Mouse (Mus musculus) CH12.LX (cell line): Measurements from ENCODE around the gene Nid1. TPM values are rescaled to one million over a fixed set of nuclear protein-coding genes. Genes with fewer than 3 reads are reported as not detected.

Experiments
- DNase-seq: peaks from one replicate; pipeline ENCODE4 v3.0.0-alpha.2; 2013; ENCODE audit errors: extremely low read depth
- H3K27ac ChIP-seq: 2 replicates; pipeline ENCODE4 v1.5.1; 2012; ENCODE audit warnings: low read depth, mild to moderate bottlenecking, control low read depth, moderate library complexity; ENCODE audit not compliant: insufficient read depth
- H3K27me3 ChIP-seq: replicated peaks from 2 replicates; pipeline ENCODE3; 2012; ENCODE audit warnings: inconsistent platforms
- H3K36me3 ChIP-seq, 2 experiments: replicated peaks in 1 of 2; 2 replicates each; pipeline versions ENCODE3 to v1.6.1; 2012; ENCODE audit warnings: inconsistent platforms in 1 of 2, low read length in 1 of 2, mild to moderate bottlenecking in 1 of 2, mixed read lengths in 1 of 2, moderate library complexity in 1 of 2; ENCODE audit not compliant: control insufficient read depth in 1 of 2, insufficient read depth in 1 of 2
- H3K4me1 ChIP-seq, 2 experiments: 2 replicates each; pipeline ENCODE4 v1.6.1; 2012; ENCODE audit warnings: inconsistent platforms in 1 of 2, moderate library complexity in 1 of 2; ENCODE audit not compliant: insufficient read depth in 2 of 2, control insufficient read depth in 1 of 2
- H3K4me2 ChIP-seq: 2 replicates; pipeline ENCODE4 v1.6.1; 2012; ENCODE audit warnings: low read depth, mild to moderate bottlenecking, control low read depth; ENCODE audit not compliant: poor library complexity, insufficient read depth, severe bottlenecking
- H3K4me3 ChIP-seq, 3 experiments: fragments of 150-350 bp in 1 of 3; sonication (generic) in 1 of 3; replicated peaks in 1 of 3; 2 replicates each; pipeline versions ENCODE3 to v1.5.1; 2011 to 2012; ENCODE audit warnings: low read depth in 2 of 3, low read length in 2 of 3, mild to moderate bottlenecking in 2 of 3, moderate library complexity in 2 of 3, control low read depth in 1 of 3, improper control_type of control experiment in 1 of 3, inconsistent platforms in 1 of 3, mixed read lengths in 1 of 3; ENCODE audit not compliant: poor library complexity in 1 of 3
- H3K79me2 ChIP-seq: replicated peaks from 2 replicates; pipeline ENCODE4 v1.6.1; 2012; ENCODE audit warnings: mild to moderate bottlenecking, moderate library complexity; ENCODE audit not compliant: control insufficient read depth, poor library complexity, insufficient read depth, severe bottlenecking; ENCODE audit errors: extremely low read depth
- H3K9ac ChIP-seq: 2 replicates; pipeline ENCODE4 v1.6.1; 2012; ENCODE audit warnings: low read depth, mild to moderate bottlenecking, control low read depth, moderate library complexity; ENCODE audit not compliant: insufficient read depth
- H3K9me3 ChIP-seq: replicated peaks from 2 replicates; pipeline ENCODE3; 2012; ENCODE audit warnings: low read length, inconsistent platforms, mixed read lengths
- BHLHE40 ChIP-seq: IDR thresholded peaks from 2 replicates; pipeline ENCODE4 v1.6.1; 2011; ENCODE audit warnings: mild to moderate bottlenecking, low read depth, low read length, improper control_type of control experiment
- CHD2 ChIP-seq: IDR thresholded peaks from 2 replicates; pipeline ENCODE4 v1.6.1; 2011; ENCODE audit warnings: low read length, improper control_type of control experiment
- ELF1 ChIP-seq: IDR thresholded peaks from 2 replicates; pipeline ENCODE4 v1.6.1; 2014; ENCODE audit warnings: low read depth, mild to moderate bottlenecking, inconsistent platforms, low read length, improper control_type of control experiment
- ETS1 ChIP-seq: conservative IDR thresholded peaks from 2 replicates; pipeline ENCODE4 v1.6.1; 2012; ENCODE audit warnings: low read depth, mild to moderate bottlenecking, inconsistent platforms, low read length, improper control_type of control experiment, moderate library complexity
- GABPA ChIP-seq: IDR thresholded peaks from 2 replicates; pipeline ENCODE4 v1.6.1; 2012; ENCODE audit warnings: low read depth, low read length, improper control_type of control experiment, inconsistent platforms; ENCODE audit not compliant: insufficient replicate concordance
- JUND ChIP-seq: conservative IDR thresholded peaks from 2 replicates; pipeline ENCODE4 v1.6.1; 2011; ENCODE audit warnings: low read depth, low read length, improper control_type of control experiment
- MAFK ChIP-seq: IDR thresholded peaks from 2 replicates; pipeline ENCODE4 v1.6.1; 2011; ENCODE audit warnings: low read length, improper control_type of control experiment; ENCODE audit not compliant: insufficient replicate concordance
- MYC ChIP-seq: IDR thresholded peaks from 2 replicates; pipeline ENCODE4 v1.6.1; 2011; ENCODE audit warnings: low read depth, mild to moderate bottlenecking, improper control_type of control experiment, low read length
- POLR2AphosphoS2 ChIP-seq: IDR thresholded peaks from 2 replicates; pipeline ENCODE4 v1.6.1; 2011; ENCODE audit warnings: low read depth, low read length, improper control_type of control experiment
- RAD21 ChIP-seq: IDR thresholded peaks from 2 replicates; pipeline ENCODE4 v1.6.1; 2011; ENCODE audit warnings: low read depth, mild to moderate bottlenecking, low read length, improper control_type of control experiment, moderate library complexity
- SIN3A ChIP-seq: IDR thresholded peaks from 2 replicates; pipeline ENCODE4 v1.6.1; 2012; ENCODE audit warnings: low read length, improper control_type of control experiment, inconsistent platforms
- USF1 ChIP-seq: IDR thresholded peaks from 2 replicates; pipeline ENCODE4 v1.6.1; 2014; ENCODE audit warnings: low read depth, mild to moderate bottlenecking, inconsistent platforms, low read length, improper control_type of control experiment
- USF2 ChIP-seq: conservative IDR thresholded peaks from 2 replicates; pipeline ENCODE4 v1.6.1; 2011; ENCODE audit warnings: low read depth, low read length, improper control_type of control experiment
- ZC3H11A ChIP-seq: IDR thresholded peaks from 2 replicates; pipeline ENCODE4 v1.6.1; 2012; ENCODE audit warnings: low read depth, mild to moderate bottlenecking, inconsistent platforms, low read length, improper control_type of control experiment
- ZMIZ1 ChIP-seq: IDR thresholded peaks from 2 replicates; pipeline ENCODE4 v1.6.1; 2012; ENCODE audit warnings: low read depth, mild to moderate bottlenecking, inconsistent platforms, low read length, improper control_type of control experiment
- dilution Hi-C: fragments of 300-500 bp; cut with MboI; formaldehyde crosslinking; loops from 2 replicates; pipeline ENCODE4 v1.14.3; 2020; ENCODE audit warnings: low sequenced_read_pairs; ENCODE audit not compliant: extremely low pct_unique_long_range_greater_than_20kb, extremely low pct_ligation_motif_present
- in situ Hi-C: fragments of 300-500 bp; cut with MboI; formaldehyde crosslinking; loops from 3 replicates; pipeline ENCODE4 v1.14.3; 2019; ENCODE audit warnings: low sequenced_read_pairs, low pct_ligation_motif_present, low pct_unique_long_range_greater_than_20kb, mixed read lengths
- polyA plus RNA-seq: library from polyadenylated mRNA; unstranded; fragments of >175 nt; gene quantifications from 2 replicates; pipeline ENCODE4 v1.2.1, GENCODE M21; 2012; ENCODE audit warnings: low read depth; ENCODE audit not compliant: insufficient read length
- total RNA-seq, 2 experiments: library from RNA; depleted of rRNA; stranded (reverse); fragments of 300-350 nt in 1 of 2; fragments of >200 nt in 1 of 2; gene quantifications; 2 replicates each; pipeline ENCODE4 v1.2.3; 2012 to 2014

Nid1 gene
- total and polyA plus RNA-seq, 3 experiments = 0.30 to 0.94 (median 0.38) TPM

DNA sequence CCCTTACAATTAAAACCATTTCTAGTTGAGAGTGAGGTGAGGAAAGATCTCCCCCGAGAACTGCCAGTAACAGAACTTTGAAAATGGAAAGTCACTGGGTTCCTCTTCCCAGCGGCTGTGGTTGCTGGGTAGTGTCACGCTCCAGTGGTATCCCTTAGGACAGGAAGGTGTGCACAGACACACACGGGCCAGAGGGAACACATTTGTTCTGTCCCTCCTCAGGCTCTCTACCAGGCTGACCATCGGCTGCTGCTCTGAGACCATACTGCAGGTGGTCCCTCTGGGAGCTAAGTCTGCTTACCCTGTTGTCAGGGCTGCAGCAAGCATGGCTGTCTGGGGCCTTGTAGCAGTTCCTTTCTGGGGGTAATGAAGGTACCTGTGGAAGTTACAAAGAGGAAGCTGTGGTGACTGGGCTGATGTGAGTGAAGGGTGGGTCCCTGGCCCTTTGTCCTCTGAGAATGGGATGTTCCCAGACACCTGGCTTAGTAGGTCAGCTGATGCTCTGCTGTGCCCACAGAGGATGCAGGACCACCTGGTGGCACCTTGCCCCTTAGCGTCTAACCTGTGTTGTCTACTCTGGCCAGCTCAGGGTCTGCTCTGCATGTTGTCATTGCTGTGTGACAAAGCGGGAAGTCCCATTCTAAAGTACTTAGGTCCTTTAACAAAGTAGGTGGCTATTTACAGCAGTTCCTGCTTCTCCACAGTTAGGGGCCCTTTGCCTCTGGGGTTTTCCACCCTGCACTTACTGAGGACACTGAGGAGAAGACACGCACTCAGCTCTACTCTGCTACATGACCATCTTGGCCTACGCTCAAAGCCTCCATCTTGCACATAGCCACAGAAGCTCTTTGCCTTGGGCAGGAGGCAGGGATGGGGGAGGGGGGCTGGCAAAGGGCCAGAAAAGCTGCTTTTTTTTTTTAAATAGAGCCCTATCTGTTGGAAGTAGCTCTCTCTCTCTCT lies 86.6 kb downstream of the Nid1 start (continued):
- TF ChIP-seq MYC (no peak), ZC3H11A (no peak; the same call in 1 of the 2 replicates)

DNA sequence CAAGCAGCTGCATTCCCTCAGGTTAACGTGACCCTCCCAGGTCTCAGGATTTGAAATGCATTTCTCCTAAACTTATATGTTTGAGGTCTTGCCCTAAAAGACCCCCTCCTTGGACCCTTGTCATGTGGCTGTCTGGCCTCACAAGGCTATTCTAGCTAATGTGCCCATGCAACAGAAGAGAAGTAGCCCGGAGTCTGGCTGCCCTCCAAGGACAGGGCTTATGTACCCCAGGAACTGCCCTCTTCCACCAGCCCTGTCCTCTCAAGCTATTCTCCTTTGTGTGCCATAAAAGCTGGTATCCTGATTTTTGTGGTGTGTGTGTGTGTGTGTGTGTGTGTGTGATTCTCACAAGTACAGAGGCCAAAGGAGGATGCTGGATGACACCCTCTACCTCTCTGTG lies 87.9 kb downstream of the Nid1 start:
- no peak overlapping the region for H3K4me2 ChIP-seq
- TF ChIP-seq USF1 (no peak), GABPA (no peak)
- peak overlapping the region; percentile 98 for H3K27ac ChIP-seq
- H3K4me3 ChIP-seq = no peak overlapping the region
- no peak for DNase-seq
- H3K4me1 ChIP-seq = peaks cover 39 to 73% of the 10 kb centered on the region in 2 experiments
- no peaks in the 10 kb centered on the region for H3K36me3 ChIP-seq
- peak overlapping the region; percentile 30 for H3K9ac ChIP-seq
- no peaks in the 10 kb centered on the region for H3K79me2 ChIP-seq
- in situ Hi-C loops (no loop called here), dilution Hi-C loops (no loop called here)
- peaks cover 3% of the 10 kb centered on the region for H3K9me3 ChIP-seq
- no peaks in the 10 kb centered on the region for H3K27me3 ChIP-seq

DNA sequence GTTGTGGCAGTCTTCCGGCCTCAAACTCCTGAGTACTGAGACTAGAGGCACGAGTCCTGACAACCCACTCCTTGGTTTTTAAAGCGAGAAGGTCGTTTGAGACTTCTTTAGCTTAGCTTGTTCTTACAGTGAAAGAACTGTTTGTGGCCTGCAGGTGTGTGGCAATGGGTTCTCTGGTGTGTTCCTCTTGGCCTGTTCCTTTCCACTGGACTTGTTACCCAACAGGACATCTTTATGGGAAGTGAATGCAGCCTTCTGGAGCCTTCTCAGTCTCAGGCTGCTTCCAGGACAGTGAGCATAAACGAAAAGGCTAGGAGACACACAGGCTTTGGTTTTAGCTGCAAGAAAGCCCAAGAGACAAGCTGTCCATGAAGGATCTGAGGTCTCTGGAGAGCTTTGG lies 88.5 kb downstream of the Nid1 start:
- dilution Hi-C loops = no loop called here
- in situ Hi-C loops = no loop called here
- H3K27me3 ChIP-seq = no peaks in the 10 kb centered on the region
- H3K36me3 ChIP-seq = no peaks in the 10 kb centered on the region
- H3K4me1 ChIP-seq = peaks cover 39 to 74% of the 10 kb centered on the region in 2 experiments
- peaks cover 3% of the 10 kb centered on the region for H3K9me3 ChIP-seq
- no peak for DNase-seq
- H3K27ac ChIP-seq = peak overlapping the region; percentile 98
- 0 out of 2 replicates have a peak overlapping the region, but pooled peaks have one; percentile 30 for H3K9ac ChIP-seq
- H3K79me2 ChIP-seq = no peaks in the 10 kb centered on the region
- no peak for TF ChIP-seq ZMIZ1
- TF ChIP-seq SIN3A = no peak
- TF ChIP-seq ELF1 = no peak
- no peak for TF ChIP-seq ETS1
- no peak for TF ChIP-seq USF2
- no peak for TF ChIP-seq POLR2AphosphoS2
- no peak for TF ChIP-seq BHLHE40
- no peak for TF ChIP-seq RAD21
- TF ChIP-seq CHD2 = no peak
- no peak for TF ChIP-seq USF1
- TF ChIP-seq MAFK = no peak
- no peak for TF ChIP-seq JUND
- TF ChIP-seq GABPA = no peak
- H3K4me3 ChIP-seq = no peak overlapping the region
- H3K4me2 ChIP-seq = no peak overlapping the region
